Mouse (Mus musculus) heart, adult 2 months (tissue): Measurements from ENCODE around the gene Spred2. TPM values are rescaled to one million over a fixed set of nuclear protein-coding genes. Genes with fewer than 3 reads are reported as not detected.
"Not testable (repeated sequence)": the region's sequence is repeated elsewhere in the genome, so short reads cannot be mapped to it uniquely, and the experiment has no call there.

ENCODE experiments used
- DNase-seq, 2 experiments: peaks; one replicate each; pipeline ENCODE4 v3.0.0; 2021
- H3K27ac ChIP-seq: fragments of 200-600 bp; 2 replicates; pipeline ENCODE4 v1.8.1; 2022
- H3K27me3 ChIP-seq: fragments of 200-500 bp; 2 replicates; pipeline ENCODE4 v1.6.1; 2012; ENCODE audit warnings: mild to moderate bottlenecking, low read length, inconsistent platforms, mixed read lengths; ENCODE audit not compliant: control insufficient read depth, insufficient read depth
- H3K36me3 ChIP-seq: fragments of 200-500 bp; 2 replicates; pipeline ENCODE4 v1.6.1; 2012; ENCODE audit warnings: low read length, inconsistent platforms; ENCODE audit not compliant: control insufficient read depth, insufficient read depth
- H3K4me1 ChIP-seq: fragments of 200-500 bp; 2 replicates; pipeline ENCODE4 v1.6.1; 2011; ENCODE audit warnings: low read length; ENCODE audit not compliant: control insufficient read depth, insufficient read depth
- H3K4me3 ChIP-seq: fragments of 200-600 bp; 2 replicates; pipeline ENCODE4 v1.8.1; 2022
- H3K79me2 ChIP-seq: fragments of 200-500 bp; replicated peaks from 2 replicates; pipeline ENCODE4 v1.6.1; 2012; ENCODE audit warnings: mild to moderate bottlenecking, inconsistent platforms, low read length, moderate library complexity, mixed read lengths; ENCODE audit not compliant: control insufficient read depth, insufficient read depth
- H3K9ac ChIP-seq: fragments of 200-500 bp; 2 replicates; pipeline ENCODE4 v1.6.1; 2012; ENCODE audit warnings: low read depth, mild to moderate bottlenecking, control low read depth, inconsistent platforms, low read length, mixed read lengths
- CTCF ChIP-seq: fragments of 200-600 bp; IDR thresholded peaks from 2 replicates; pipeline ENCODE4 v1.8.1; 2022; ENCODE audit warnings: antibody characterized with exemption, mild to moderate bottlenecking, moderate library complexity
- EP300 ChIP-seq: fragments of 200-500 bp; IDR thresholded peaks from 2 replicates; pipeline ENCODE4 v1.6.1; 2011; ENCODE audit warnings: low read depth, low read length, control low read depth; ENCODE audit not compliant: insufficient read depth
- POLR2A ChIP-seq: fragments of 200-500 bp; IDR thresholded peaks from 2 replicates; pipeline ENCODE4 v1.6.1; 2011; ENCODE audit warnings: mild to moderate bottlenecking, low read depth, low read length, control low read depth; ENCODE audit not compliant: insufficient read depth
- WGBS: fragments of 180-500 bp; shearing (Covaris S2); methylation state at CpG from one replicate; pipeline ENCODE4 v1.1.7; 2018; 5-methylcytosine and 5-hydroxymethylcytosine counted together
- intact Hi-C: fragments of 180-260 bp; cut with DNase I; formaldehyde crosslinking; loops from one replicate; pipeline ENCODE4 v1.15.1; 2025
- polyA plus RNA-seq: library from polyadenylated mRNA; depleted of rRNA; stranded (reverse); fragments of >200 nt; gene quantifications from 2 replicates; pipeline ENCODE4 v1.2.3, GENCODE M21; 2012
- total RNA-seq, 2 experiments: library from RNA; stranded (reverse); gene quantifications; 2 replicates each; pipeline ENCODE4 v1.2.3; 2021

Gene Spred2
- total and polyA plus RNA-seq, 3 experiments, result 18.5 to 22.1 (median 22.0) TPM

DNA sequence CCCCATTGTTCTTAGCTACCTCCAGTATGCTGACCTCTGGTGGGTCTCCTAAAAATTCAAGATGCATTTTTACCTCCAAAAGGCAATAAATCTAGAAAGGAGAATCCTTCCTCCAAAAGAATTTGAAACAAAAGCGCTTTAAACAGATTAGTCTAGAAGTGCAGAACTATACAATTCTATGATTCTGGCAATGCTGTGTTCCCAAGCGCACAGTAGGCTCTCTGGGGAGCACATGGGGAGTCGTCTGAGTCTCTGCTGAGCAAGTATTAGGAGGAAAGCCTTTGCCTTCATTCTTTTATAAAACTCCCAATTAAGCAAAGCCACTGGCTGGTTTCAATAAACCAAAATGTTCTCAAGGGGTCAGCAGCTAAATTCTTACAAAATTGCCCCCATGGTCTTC lies 129.8 kb downstream of the Spred2 start:
- H3K79me2 ChIP-seq, result no peaks in the 10 kb centered on the region
- no peak overlapping the region for H3K27ac ChIP-seq
- H3K9ac ChIP-seq, result no peak overlapping the region
- H3K36me3 ChIP-seq, result no peaks in the 10 kb centered on the region
- intact Hi-C loops, result no loop called here
- H3K4me1 ChIP-seq, result no peaks in the 10 kb centered on the region
- no peak for DNase-seq
- H3K4me3 ChIP-seq, result no peak overlapping the region
- WGBS, result 86% methylated on average over 3 of the region's 3 CpGs
- H3K27me3 ChIP-seq, result no peaks in the 10 kb centered on the region
- TF ChIP-seq CTCF, result no peak
- no peak for TF ChIP-seq EP300
- no peak for TF ChIP-seq POLR2A

DNA sequence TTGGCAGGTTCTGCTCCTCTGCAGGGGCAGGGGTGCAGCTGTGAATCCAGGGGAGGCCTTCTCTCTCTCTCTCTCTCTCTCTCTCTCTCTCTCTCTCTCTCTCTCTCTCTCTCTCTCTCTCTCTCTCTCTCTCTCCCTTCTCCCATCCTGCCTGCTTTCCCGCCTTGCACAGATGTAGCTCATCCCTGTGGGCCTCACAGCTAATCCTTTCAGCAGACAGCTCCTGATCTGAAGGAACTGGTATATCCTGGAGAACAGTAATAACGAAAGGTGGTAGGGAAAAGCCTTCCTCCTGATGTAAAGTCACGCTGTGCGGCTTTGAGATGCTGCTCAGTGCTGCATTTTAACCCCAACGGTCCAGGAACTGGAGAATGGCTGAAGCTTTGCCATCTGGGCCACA lies 130.4 kb downstream of the Spred2 start:
- H3K27ac ChIP-seq, result no peak overlapping the region
- WGBS, result 62% methylated on average over 5 of the region's 5 CpGs
- TF ChIP-seq POLR2A (no peak), CTCF (no peak), EP300 (no peak)
- H3K79me2 ChIP-seq, result no peaks in the 10 kb centered on the region
- H3K36me3 ChIP-seq, result no peaks in the 10 kb centered on the region
- no peaks in the 10 kb centered on the region for H3K27me3 ChIP-seq
- H3K4me3 ChIP-seq, result no peak overlapping the region
- intact Hi-C loops, result no loop called here
- H3K4me1 ChIP-seq, result no peaks in the 10 kb centered on the region
- DNase-seq, result no peak
- H3K9ac ChIP-seq, result no peak overlapping the region

DNA sequence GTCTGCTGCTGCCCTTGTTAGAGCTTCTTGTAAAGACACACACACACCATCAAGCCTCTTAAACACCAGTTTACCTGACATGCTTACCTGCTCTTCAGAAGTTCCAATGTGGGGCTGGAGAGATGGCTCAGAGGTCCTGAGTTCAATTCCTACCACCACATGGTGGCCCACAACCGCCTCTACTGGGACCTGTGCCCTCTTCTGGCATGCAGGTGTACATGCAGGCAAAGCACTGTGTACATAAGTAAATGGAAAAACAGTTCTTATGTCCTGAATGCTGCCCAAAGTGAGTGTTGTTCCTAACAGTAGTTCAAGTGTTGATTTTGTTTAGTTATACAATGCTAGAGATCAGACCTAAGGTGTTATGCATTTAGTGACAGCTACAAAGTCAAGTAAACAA lies 132.0 kb downstream of the Spred2 start:
- no peak for DNase-seq
- Histone ChIP-seq H3K4me3 (no peak overlapping the region), H3K27ac (no peak overlapping the region), H3K4me1 (no peaks in the 10 kb centered on the region), H3K79me2 (no peaks in the 10 kb centered on the region), H3K9ac (no peak overlapping the region), H3K27me3 (no peaks in the 10 kb centered on the region), H3K36me3 (no peaks in the 10 kb centered on the region)
- no peak for TF ChIP-seq EP300
- TF ChIP-seq CTCF, result peak; percentile 38
- WGBS, result 88% methylated on average over 1 of the region's 1 CpGs
- intact Hi-C loops, result no loop called here

DNA sequence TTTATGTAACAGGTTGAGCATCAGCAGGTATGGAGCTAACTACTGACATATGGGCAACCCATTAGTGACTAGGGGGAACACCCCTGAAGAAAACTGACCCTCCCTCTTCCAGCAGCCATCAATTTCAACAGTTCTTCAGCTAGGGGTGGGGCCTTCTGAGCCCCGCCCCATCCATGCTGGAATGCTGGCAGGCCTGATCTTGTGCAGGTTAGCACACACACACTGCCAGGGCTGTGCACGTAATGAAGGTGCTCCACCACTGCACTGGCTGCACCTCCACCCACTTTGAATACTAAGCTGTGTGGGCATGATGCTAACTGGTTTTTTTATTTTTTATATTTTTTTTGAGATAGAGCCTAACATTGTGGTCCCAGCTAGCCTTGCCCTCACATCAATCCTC lies 133.3 kb downstream of the Spred2 start:
- H3K79me2 ChIP-seq, result no peaks in the 10 kb centered on the region
- no peaks in the 10 kb centered on the region for H3K4me1 ChIP-seq
- no peak overlapping the region for H3K27ac ChIP-seq
- H3K4me3 ChIP-seq, result no peak overlapping the region
- H3K9ac ChIP-seq, result no peak overlapping the region
- 98% methylated on average over 2 of the region's 2 CpGs for WGBS
- no peak for TF ChIP-seq CTCF
- TF ChIP-seq POLR2A, result no peak
- no peak for TF ChIP-seq EP300
- no peaks in the 10 kb centered on the region for H3K36me3 ChIP-seq
- DNase-seq, result no peak
- intact Hi-C loops, result no loop called here
- H3K27me3 ChIP-seq, result no peaks in the 10 kb centered on the region

DNA sequence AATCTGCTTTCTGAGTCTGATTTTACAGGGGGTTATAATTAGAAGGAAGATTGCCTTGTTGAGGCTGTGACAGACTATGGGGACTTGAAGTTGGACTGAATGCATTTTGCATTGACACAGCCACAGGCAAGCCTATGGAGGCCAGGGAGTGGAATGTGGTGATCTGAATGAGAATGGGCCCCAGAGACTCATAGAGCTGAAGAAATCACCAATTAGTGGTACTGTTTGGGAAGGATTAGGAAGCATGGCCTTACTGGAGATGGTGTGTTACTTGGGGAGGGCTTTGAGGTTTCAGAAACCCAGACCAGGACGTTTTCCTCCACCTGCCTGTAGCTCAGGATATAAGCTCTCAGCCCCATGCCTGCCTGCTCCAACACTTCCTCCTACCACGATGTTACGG lies 135.6 kb downstream of the Spred2 start:
- no peaks in the 10 kb centered on the region; the same call in 1 of the 2 replicates for H3K36me3 ChIP-seq

DNA sequence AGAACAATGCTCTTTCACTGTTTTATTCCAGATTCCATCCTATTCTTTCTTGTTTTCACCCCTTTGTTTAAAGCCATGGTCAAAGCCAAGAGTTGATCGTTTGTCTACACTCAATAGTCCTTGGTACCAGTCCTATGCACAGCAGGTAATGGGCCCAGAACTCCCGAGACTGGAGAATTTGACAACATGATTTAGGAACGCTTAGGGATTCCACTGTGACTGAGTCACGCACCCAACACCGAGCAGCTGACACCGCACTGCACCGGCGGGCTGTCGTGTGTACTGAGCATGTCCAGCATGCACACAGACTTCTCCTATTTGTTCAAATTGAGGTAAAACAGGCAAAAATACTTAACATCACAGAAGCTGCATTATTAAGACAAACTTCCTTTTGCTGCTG lies 138.6 kb downstream of the Spred2 start:
- H3K36me3 ChIP-seq, H3K4me3 ChIP-seq, H3K4me1 ChIP-seq, H3K27ac ChIP-seq, H3K27me3 ChIP-seq, intact Hi-C loops, DNase-seq, H3K79me2 ChIP-seq, H3K9ac ChIP-seq: not testable (repeated sequence)
- 90% methylated on average over 9 of the region's 9 CpGs for WGBS

More for the DNA sequence above, 135.6 kb downstream of the Spred2 start:
- Histone ChIP-seq H3K4me3 (no peak overlapping the region), H3K4me1 (no peaks in the 10 kb centered on the region), H3K79me2 (no peaks in the 10 kb centered on the region), H3K9ac (no peak overlapping the region), H3K27ac (no peak overlapping the region), H3K27me3 (no peaks in the 10 kb centered on the region)
- DNase-seq, result no peak
- WGBS, result 86% methylated on average over 3 of the region's 3 CpGs
- intact Hi-C loops, result no loop called here
- TF ChIP-seq EP300, result no peak
- TF ChIP-seq POLR2A, result no peak
- TF ChIP-seq CTCF, result no peak

DNA sequence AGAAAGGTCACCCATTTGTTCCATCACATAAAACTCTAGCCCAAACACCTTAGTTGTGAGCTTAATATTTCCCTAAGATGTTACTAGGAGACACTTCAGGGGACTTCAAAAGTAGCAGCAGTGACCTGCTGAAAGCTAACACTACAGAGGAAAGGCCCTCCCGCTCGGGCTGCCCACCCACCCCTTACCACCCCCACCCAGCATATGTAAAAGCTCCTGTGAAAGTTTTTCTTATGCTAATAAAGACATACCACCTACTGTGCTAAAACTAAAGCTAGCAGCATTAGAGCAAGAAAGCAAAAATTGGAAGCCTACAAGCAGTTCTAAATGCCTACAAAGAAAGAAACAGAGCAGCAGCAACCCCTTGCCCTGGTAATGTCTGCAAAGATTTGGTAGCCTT lies 139.9 kb downstream of the Spred2 start:
- DNase-seq, H3K9ac ChIP-seq, H3K4me3 ChIP-seq, H3K79me2 ChIP-seq, H3K4me1 ChIP-seq, H3K27me3 ChIP-seq, H3K36me3 ChIP-seq, intact Hi-C loops, H3K27ac ChIP-seq: not testable (repeated sequence)
- WGBS, result 78% methylated on average over 2 of the region's 2 CpGs
